Mouse (Mus musculus) MEL (cell line): ENCODE measurements around the gene Matn4.

Experiments
- POLR2A ChIP-seq, 2 experiments: IDR thresholded peaks; 2 replicates each; pipeline ENCODE4 v1.6.1; 2011 to 2012; ENCODE audit warnings: low read length in 2 of 2, mild to moderate bottlenecking in 2 of 2, control low read depth in 1 of 2, improper control_type of control experiment in 1 of 2, low read depth in 1 of 2, moderate library complexity in 1 of 2; ENCODE audit not compliant: control insufficient read depth in 1 of 2, insufficient read depth in 1 of 2, poor library complexity in 1 of 2
- TAL1 ChIP-seq: IDR thresholded peaks from 2 replicates; pipeline ENCODE4 v1.6.1; 2012; ENCODE audit warnings: mild to moderate bottlenecking, inconsistent platforms, low read length, moderate library complexity, mixed read lengths

GRCm38 (mm10) chr2:164418308-164418875, 13.4 kb upstream of the Matn4 start:
- no peak for TF ChIP-seq TAL1
- TF ChIP-seq POLR2A (IDR thresholded peaks at IDR 0.05; ENCODE audit: control insufficient read depth in 1 of 2, insufficient read depth in 1 of 2, low read depth in 1 of 2, low read length in 2 of 2, poor library complexity in 1 of 2), result no peak
